Mouse (Mus musculus): ENCODE measurements around the gene Mrps27. TPM values are rescaled to one million over a fixed set of nuclear protein-coding genes. Genes with fewer than 3 reads are reported as not detected.

Gene Mrps27
- total and polyA plus RNA-seq, 3 experiments: 32.6 to 64.8 (median 46.8) TPM

DNA sequence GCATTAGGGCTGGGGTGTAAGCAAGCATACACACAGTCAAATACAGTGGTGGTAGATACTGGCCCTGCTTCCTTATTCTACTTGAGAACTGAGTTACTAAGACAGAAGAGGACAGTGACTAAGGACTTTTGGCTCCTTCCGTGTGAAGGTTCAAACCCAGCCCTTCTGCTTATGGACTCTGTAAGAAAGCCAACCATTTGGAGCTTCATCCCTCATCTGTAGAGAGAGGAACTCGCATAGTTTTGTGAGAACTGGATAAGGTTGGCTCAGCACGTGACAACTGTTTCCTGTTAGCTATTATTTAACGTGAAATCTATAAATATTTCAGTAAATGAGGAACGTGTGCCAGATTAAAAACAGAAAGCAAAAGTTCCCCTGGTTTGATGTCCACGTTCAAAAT is 7.1 kb upstream of the Mrps27 start:
- DNase-seq (ENCODE audit: extremely low read depth): no peak
- no peaks in the 10 kb centered on the region for H3K27me3 ChIP-seq (replicated peaks)
- H3K79me2 ChIP-seq (replicated peaks; ENCODE audit: control insufficient read depth, extremely low read depth, insufficient read depth, poor library complexity, severe bottlenecking): no peaks in the 10 kb centered on the region
- no peak overlapping the region for H3K9ac ChIP-seq (ENCODE audit: insufficient read depth, low read depth)
- in situ Hi-C loops (cut with MboI; ENCODE audit: low pct_ligation_motif_present, low pct_unique_long_range_greater_than_20kb, low sequenced_read_pairs): no loop called here
- no peak overlapping the region for H3K4me3 ChIP-seq (replicated peaks in 1 of 3; ENCODE audit: low read depth in 2 of 3, low read length in 2 of 3, poor library complexity in 1 of 3)
- H3K36me3 ChIP-seq (replicated peaks in 1 of 2; ENCODE audit: control insufficient read depth in 1 of 2, insufficient read depth in 1 of 2, low read length in 1 of 2): peaks cover 68 to 88% of the 10 kb centered on the region in 2 experiments
- no peak for TF ChIP-seq CHD2 (IDR thresholded peaks at IDR 0.05; ENCODE audit: low read length)
- TF ChIP-seq POLR2A (IDR thresholded peaks at IDR 0.05; ENCODE audit: low read depth, low read length): no peak
- TF ChIP-seq ZMIZ1 (IDR thresholded peaks at IDR 0.05; ENCODE audit: low read depth, low read length): no peak
- TF ChIP-seq ELF1 (IDR thresholded peaks at IDR 0.05; ENCODE audit: low read depth, low read length): no peak
- no peak for TF ChIP-seq NELFE (IDR thresholded peaks at IDR 0.05; ENCODE audit: low read depth, low read length)
- no peak for TF ChIP-seq ZC3H11A (IDR thresholded peaks at IDR 0.05; ENCODE audit: low read depth, low read length)
- no peak for TF ChIP-seq RCOR1 (conservative IDR thresholded peaks at IDR 0.05; ENCODE audit: low read depth, low read length)
- no peak for TF ChIP-seq MXI1 (IDR thresholded peaks at IDR 0.05; ENCODE audit: low read depth, low read length)
- TF ChIP-seq CHD1 (IDR thresholded peaks at IDR 0.05; ENCODE audit: low read depth, low read length): no peak
- no peak for TF ChIP-seq TBP (conservative IDR thresholded peaks at IDR 0.05; ENCODE audit: low read depth, low read length)
- TF ChIP-seq MYC (IDR thresholded peaks at IDR 0.05; ENCODE audit: low read depth, low read length): no peak
- TF ChIP-seq USF2 (conservative IDR thresholded peaks at IDR 0.05; ENCODE audit: low read depth, low read length): no peak
- no peak for TF ChIP-seq TCF12 (IDR thresholded peaks at IDR 0.05; ENCODE audit: low read depth, low read length)
- TF ChIP-seq JUND (conservative IDR thresholded peaks at IDR 0.05; ENCODE audit: low read depth, low read length): no peak
- no peak for TF ChIP-seq JUN (IDR thresholded peaks at IDR 0.05; ENCODE audit: insufficient read depth, low read depth, low read length)
- TF ChIP-seq EP300 (IDR thresholded peaks at IDR 0.05; ENCODE audit: low read length): no peak
- TF ChIP-seq BHLHE40 (IDR thresholded peaks at IDR 0.05; ENCODE audit: low read depth, low read length): no peak
- TF ChIP-seq SIN3A (IDR thresholded peaks at IDR 0.05; ENCODE audit: low read length): no peak
- TF ChIP-seq ZNF384 (IDR thresholded peaks at IDR 0.05; ENCODE audit: low read depth, low read length): no peak
- H3K9me3 ChIP-seq (replicated peaks; ENCODE audit: low read length): no peaks in the 10 kb centered on the region
- H3K4me1 ChIP-seq (ENCODE audit: control insufficient read depth in 1 of 2, insufficient read depth in 2 of 2): peaks cover 0 to 14% of the 10 kb centered on the region in 2 experiments; a peak in 2 of 4 replicates
- H3K27ac ChIP-seq (ENCODE audit: insufficient read depth, low read depth): no peak overlapping the region
- dilution Hi-C loops (cut with MboI; ENCODE audit: extremely low pct_ligation_motif_present, extremely low pct_unique_long_range_greater_than_20kb, low sequenced_read_pairs): no loop called here
- H3K4me2 ChIP-seq (ENCODE audit: insufficient read depth, low read depth, poor library complexity, severe bottlenecking): no peak overlapping the region

DNA sequence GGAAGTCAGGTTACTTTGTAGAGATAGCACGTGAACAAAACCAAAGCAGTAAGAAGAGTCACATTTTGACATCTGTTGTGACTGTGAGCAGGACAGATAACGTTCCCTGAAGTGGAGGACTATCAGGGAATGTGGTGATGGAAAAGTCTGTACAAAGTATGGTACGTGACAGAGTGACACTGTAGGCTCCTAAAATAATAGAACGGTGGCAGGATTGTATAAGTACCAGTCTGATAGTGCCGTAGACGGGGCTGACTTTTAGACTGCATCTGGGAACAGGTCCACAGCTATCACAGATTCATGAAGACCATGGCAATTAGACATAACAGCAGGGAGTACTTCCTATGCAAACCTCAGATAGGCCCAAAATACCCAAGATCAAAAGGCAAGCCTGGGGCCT is 3.1 kb upstream of the Mrps27 start:
- dilution Hi-C loops (cut with MboI; ENCODE audit: extremely low pct_ligation_motif_present, extremely low pct_unique_long_range_greater_than_20kb, low sequenced_read_pairs): no loop called here
- TF ChIP-seq ZNF384 (IDR thresholded peaks at IDR 0.05; ENCODE audit: low read depth, low read length) (no peak), MAFK (IDR thresholded peaks at IDR 0.05; ENCODE audit: insufficient replicate concordance, low read length) (no peak), GABPA (IDR thresholded peaks at IDR 0.05; ENCODE audit: insufficient replicate concordance, low read depth, low read length) (no peak), MEF2A (IDR thresholded peaks at IDR 0.05; ENCODE audit: borderline replicate concordance, low read depth, low read length) (no peak), MAX (IDR thresholded peaks at IDR 0.05; ENCODE audit: low read length) (no peak), RCOR1 (conservative IDR thresholded peaks at IDR 0.05; ENCODE audit: low read depth, low read length) (no peak), ELF1 (IDR thresholded peaks at IDR 0.05; ENCODE audit: low read depth, low read length) (no peak), BHLHE40 (IDR thresholded peaks at IDR 0.05; ENCODE audit: low read depth, low read length) (no peak), TBP (conservative IDR thresholded peaks at IDR 0.05; ENCODE audit: low read depth, low read length) (no peak), KAT2A (IDR thresholded peaks at IDR 0.05; ENCODE audit: insufficient replicate concordance, low read length) (no peak), USF1 (IDR thresholded peaks at IDR 0.05; ENCODE audit: low read depth, low read length) (no peak), ZKSCAN1 (IDR thresholded peaks at IDR 0.05; ENCODE audit: borderline replicate concordance, low read depth, low read length) (no peak), NRF1 (IDR thresholded peaks at IDR 0.05; ENCODE audit: low read depth, low read length) (no peak)
- Histone ChIP-seq H3K9me3 (replicated peaks; ENCODE audit: low read length) (no peaks in the 10 kb centered on the region), H3K27me3 (replicated peaks) (no peaks in the 10 kb centered on the region), H3K79me2 (replicated peaks; ENCODE audit: control insufficient read depth, extremely low read depth, insufficient read depth, poor library complexity, severe bottlenecking) (peaks cover 28% of the 10 kb centered on the region), H3K27ac (ENCODE audit: insufficient read depth, low read depth) (no peak overlapping the region), H3K4me3 (replicated peaks in 1 of 3; ENCODE audit: low read depth in 2 of 3, low read length in 2 of 3, poor library complexity in 1 of 3) (no peak overlapping the region), H3K4me2 (ENCODE audit: insufficient read depth, low read depth, poor library complexity, severe bottlenecking) (no peak overlapping the region), H3K36me3 (replicated peaks in 1 of 2; ENCODE audit: control insufficient read depth in 1 of 2, insufficient read depth in 1 of 2, low read length in 1 of 2) (peaks cover 44 to 66% of the 10 kb centered on the region in 2 experiments), H3K9ac (ENCODE audit: insufficient read depth, low read depth) (no peak overlapping the region), H3K4me1 (ENCODE audit: control insufficient read depth in 1 of 2, insufficient read depth in 2 of 2) (peaks cover 2 to 36% of the 10 kb centered on the region in 2 experiments; a peak in 3 of 4 replicates)
- no peak for DNase-seq (ENCODE audit: extremely low read depth)
- in situ Hi-C loops (cut with MboI; ENCODE audit: low pct_ligation_motif_present, low pct_unique_long_range_greater_than_20kb, low sequenced_read_pairs): no loop called here
